Mouse (Mus musculus) midbrain, postnatal 0 days (tissue): ENCODE results near the gene Hoxc6. TPM values are rescaled to one million over a fixed set of nuclear protein-coding genes. Genes with fewer than 3 reads are reported as not detected.

Experiments
- ATAC-seq: fragments of 200-750 bp; cut with Nextera tagmentation; 2 replicates; pipeline ENCODE4 v1.8.0; 2017; ENCODE audit warnings: moderate number of reproducible peaks, mild to moderate bottlenecking, moderate TSS enrichment, moderate library complexity; ENCODE audit not compliant: low FRiP score
- DNase-seq: peaks from one replicate; pipeline ENCODE4 v3.0.0-alpha.2; 2015; ENCODE audit warnings: low spot score
- H3K27ac ChIP-seq: fragments of 300-500 bp; sonication (generic); 2 replicates; pipeline ENCODE4 v1.5.1; 2014; ENCODE audit warnings: low read depth, mild to moderate bottlenecking, low read length, mixed read lengths
- H3K27me3 ChIP-seq: fragments of 300-500 bp; sonication (generic); 2 replicates; pipeline ENCODE4 v1.6.1; 2014; ENCODE audit warnings: low read length, control low read depth, mixed read lengths; ENCODE audit not compliant: insufficient read depth
- H3K36me3 ChIP-seq: fragments of 300-500 bp; sonication (generic); 2 replicates; pipeline ENCODE4 v1.6.1; 2014; ENCODE audit warnings: low read length, control low read depth, mixed read lengths; ENCODE audit not compliant: insufficient read depth
- H3K4me1 ChIP-seq: fragments of 300-500 bp; sonication (generic); 2 replicates; pipeline ENCODE4 v1.6.1; 2014; ENCODE audit warnings: mild to moderate bottlenecking, control low read depth, antibody characterized with exemption, low read length, mixed read lengths; ENCODE audit not compliant: insufficient read depth
- H3K4me2 ChIP-seq: fragments of 300-500 bp; sonication (generic); 2 replicates; pipeline ENCODE4 v1.6.1; 2014; ENCODE audit warnings: low read depth, mild to moderate bottlenecking, low read length, mixed read lengths; ENCODE audit not compliant: poor library complexity, severe bottlenecking
- H3K4me3 ChIP-seq: fragments of 300-500 bp; sonication (generic); 2 replicates; pipeline ENCODE4 v1.5.1; 2014; ENCODE audit warnings: low read depth, mild to moderate bottlenecking, low read length, moderate library complexity
- H3K9ac ChIP-seq: fragments of 300-500 bp; sonication (generic); replicated peaks from 2 replicates; pipeline ENCODE4 v1.6.1; 2014; ENCODE audit warnings: mild to moderate bottlenecking, low read length, moderate library complexity, mixed read lengths; ENCODE audit not compliant: poor library complexity, severe bottlenecking
- H3K9me3 ChIP-seq: fragments of 300-500 bp; sonication (generic); 2 replicates; pipeline ENCODE4 v1.6.1; 2016; ENCODE audit warnings: low read length, control low read depth
- CTCF ChIP-seq: IDR thresholded peaks from 2 replicates; pipeline ENCODE4 v1.5.1; 2016; ENCODE audit warnings: antibody characterized with exemption, mild to moderate bottlenecking
- WGBS: fragments of 180-500 bp; shearing (Covaris S2); extraction: QIAGEN DNeasy Blood & Tissue Kit; methylation state at CpG from one replicate; pipeline ENCODE4 v1.1.7; 2014; 5-methylcytosine and 5-hydroxymethylcytosine counted together
- polyA plus RNA-seq: library from polyadenylated mRNA; unstranded; fragments of >200 nt; fragmentation: Nextera tagmentation; extraction: Ambion mirVana; gene quantifications from 2 replicates; pipeline ENCODE4 v1.2.1, GENCODE M21; 2015
- total RNA-seq: library from RNA; depleted of rRNA; stranded (reverse); fragments of >200 nt; gene quantifications from 2 replicates; pipeline ENCODE4 v1.2.3, GENCODE M21; 2014; rRNA removed

Gene Hoxc6
- total RNA-seq (not detected in 2 replicates), polyA plus RNA-seq (not detected in 2 replicates)

DNA sequence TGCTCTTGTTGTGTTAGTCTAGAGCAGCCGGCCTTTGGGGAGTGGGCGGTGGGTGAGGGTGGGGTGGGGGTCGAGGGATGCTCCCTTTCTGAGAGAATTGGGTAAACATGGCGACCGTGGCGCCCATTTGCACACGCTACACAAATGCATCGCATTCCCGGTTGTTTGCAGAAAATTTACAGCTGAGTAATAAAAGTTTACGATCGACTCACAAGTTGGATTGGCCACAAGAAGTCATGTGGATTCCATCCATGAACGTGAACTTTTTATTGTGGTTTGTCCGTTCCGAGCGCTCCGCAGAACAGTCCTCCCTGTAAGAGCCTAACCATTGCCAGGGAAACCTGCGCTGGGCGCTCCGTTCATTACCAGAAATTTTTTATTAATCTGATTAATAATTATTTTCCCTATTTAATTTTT is at the start of gene Hoxc6:
TSS of gene Hoxc6 (plus strand) at position 319 of the 417 bp plus-strand sequence.
- no peak within 1 kb of the TSS for H3K9ac ChIP-seq
- peaks cover 95% of the 10 kb centered on the region for H3K27me3 ChIP-seq
- DNase-seq (no peak), ATAC-seq (no peak)
- WGBS: 2% methylated on average over 19 of the region's 19 CpGs
- TF ChIP-seq CTCF: no peak
- no peaks in the 10 kb centered on the region for H3K36me3 ChIP-seq
- H3K4me2 ChIP-seq: peak within 1 kb of the TSS; percentile 49
- H3K9me3 ChIP-seq: no peaks in the 10 kb centered on the region
- no peak within 1 kb of the TSS for H3K27ac ChIP-seq
- peak within 1 kb of the TSS; percentile 30; the same call in 1 of the 2 replicates for H3K4me3 ChIP-seq
- H3K4me1 ChIP-seq: 0 out of 2 replicates have a peak, but pooled peaks cover 3% of the 10 kb centered on the region

DNA sequence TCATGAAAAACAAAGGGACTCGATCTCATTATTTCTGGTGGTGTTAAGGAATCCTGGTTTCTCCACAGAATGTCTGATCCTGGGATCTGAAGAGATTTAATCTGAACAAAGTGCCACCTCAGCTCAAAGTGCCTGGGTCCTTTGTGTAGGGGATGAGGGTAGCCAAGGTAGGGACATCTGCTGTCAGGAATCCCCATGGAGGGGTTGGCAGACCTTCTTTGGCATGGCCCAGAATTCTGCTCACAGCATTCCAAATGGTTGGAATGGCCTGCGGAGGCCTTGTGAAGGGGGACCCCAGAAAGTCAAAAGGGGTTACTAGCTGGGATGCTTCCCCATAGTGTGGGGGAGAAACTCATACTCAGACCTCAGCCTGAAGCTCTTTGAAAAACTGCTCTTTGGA is 49.2 kb upstream of the Hoxc6 start:
- H3K27ac ChIP-seq: no peak overlapping the region
- TF ChIP-seq CTCF: no peak
- H3K9me3 ChIP-seq: no peaks in the 10 kb centered on the region
- whole genome bisulfite sequencing: 17% methylated on average over 2 of the region's 2 CpGs
- no peak for ATAC-seq
- no peak overlapping the region for H3K9ac ChIP-seq
- H3K4me1 ChIP-seq: no peaks in the 10 kb centered on the region
- peaks cover 91% of the 10 kb centered on the region for H3K27me3 ChIP-seq
- no peak overlapping the region for H3K4me3 ChIP-seq
- no peak overlapping the region for H3K4me2 ChIP-seq
- no peaks in the 10 kb centered on the region for H3K36me3 ChIP-seq
- DNase-seq: no peak

DNA sequence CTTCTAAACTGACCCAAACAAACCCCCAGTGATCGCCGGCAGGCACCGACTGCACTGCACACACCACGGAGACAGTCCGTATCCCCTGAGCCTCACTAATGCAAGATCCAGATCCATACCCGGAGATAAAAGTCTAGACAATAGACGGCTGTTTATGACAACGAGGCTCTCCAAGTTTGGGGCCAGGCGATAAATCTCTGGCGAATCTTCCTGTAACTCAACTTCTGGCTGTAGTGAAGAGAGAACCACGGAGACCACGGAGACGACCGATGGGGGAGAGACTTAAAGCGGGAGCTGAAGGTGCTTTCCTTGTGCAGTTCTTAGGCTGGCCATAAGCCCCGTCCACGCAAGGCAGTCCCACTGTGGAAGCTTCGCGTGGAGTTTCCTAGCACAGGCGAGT is 48.4 kb upstream of the Hoxc6 start:
- no peaks in the 10 kb centered on the region for H3K36me3 ChIP-seq
- no peak overlapping the region for H3K4me2 ChIP-seq
- H3K4me1 ChIP-seq: no peaks in the 10 kb centered on the region
- ATAC-seq (no peak), DNase-seq (no peak)
- no peak for TF ChIP-seq CTCF
- H3K27me3 ChIP-seq: peaks cover 88% of the 10 kb centered on the region
- no peaks in the 10 kb centered on the region for H3K9me3 ChIP-seq
- no peak overlapping the region for H3K4me3 ChIP-seq
- H3K27ac ChIP-seq: no peak overlapping the region
- WGBS: 3% methylated on average over 20 of the region's 20 CpGs
- H3K9ac ChIP-seq: no peak overlapping the region

DNA sequence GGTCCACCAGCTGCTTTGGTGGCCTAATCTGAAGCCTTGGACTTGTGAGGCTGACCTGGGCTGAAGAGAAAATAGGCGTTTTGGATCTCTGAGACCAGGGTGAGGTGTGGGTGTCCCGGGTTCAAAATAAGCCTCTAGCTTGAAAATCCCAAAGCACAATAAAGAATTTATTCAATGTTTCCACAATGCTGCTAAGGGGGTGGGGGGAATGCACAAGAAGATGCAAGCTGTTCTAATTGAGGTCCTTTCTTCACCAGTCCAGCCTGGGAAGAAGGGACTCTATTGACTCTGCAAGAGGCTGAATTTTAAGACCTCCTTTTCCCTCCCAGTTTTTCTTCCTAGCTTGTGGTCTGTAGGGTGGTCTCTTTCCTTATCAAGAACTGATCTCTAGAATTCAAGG is 47.2 kb upstream of the Hoxc6 start:
- no peak for TF ChIP-seq CTCF
- 6% methylated on average over 2 of the region's 2 CpGs for WGBS
- H3K4me2 ChIP-seq: no peak overlapping the region
- H3K36me3 ChIP-seq: no peaks in the 10 kb centered on the region
- ATAC-seq (no peak), DNase-seq (no peak)
- peaks cover 91% of the 10 kb centered on the region for H3K27me3 ChIP-seq
- no peaks in the 10 kb centered on the region for H3K9me3 ChIP-seq
- no peaks in the 10 kb centered on the region for H3K4me1 ChIP-seq
- H3K4me3 ChIP-seq: no peak overlapping the region
- no peak overlapping the region for H3K27ac ChIP-seq
- H3K9ac ChIP-seq: no peak overlapping the region

DNA sequence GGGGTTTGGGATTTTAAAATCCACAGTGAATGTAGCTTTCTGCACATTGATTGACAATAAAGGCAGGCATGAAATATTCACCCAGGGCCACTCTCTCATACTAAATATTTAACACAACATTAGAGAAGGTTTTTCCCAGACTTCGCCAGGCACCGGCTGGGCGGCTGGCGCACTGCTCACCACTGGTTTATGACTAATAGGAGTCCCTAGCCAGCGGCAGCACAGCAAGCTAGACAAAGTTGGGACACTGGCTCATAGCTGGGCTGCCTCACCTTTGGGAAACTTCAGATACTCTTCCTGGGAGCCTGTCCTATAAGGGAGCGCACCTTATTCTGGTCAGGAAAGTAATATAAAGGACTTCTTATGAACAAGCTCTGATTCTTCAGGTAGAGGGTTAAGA is 44.5 kb upstream of the Hoxc6 start:
- Histone ChIP-seq H3K9ac (no peak overlapping the region), H3K4me3 (no peak overlapping the region), H3K27ac (no peak overlapping the region), H3K9me3 (no peaks in the 10 kb centered on the region), H3K4me2 (no peak overlapping the region), H3K27me3 (peaks cover 91% of the 10 kb centered on the region), H3K4me1 (no peaks in the 10 kb centered on the region), H3K36me3 (no peaks in the 10 kb centered on the region)
- ATAC-seq: no peak
- no peak for TF ChIP-seq CTCF
- WGBS: 8% methylated on average over 6 of the region's 6 CpGs
- no peak for DNase-seq

DNA sequence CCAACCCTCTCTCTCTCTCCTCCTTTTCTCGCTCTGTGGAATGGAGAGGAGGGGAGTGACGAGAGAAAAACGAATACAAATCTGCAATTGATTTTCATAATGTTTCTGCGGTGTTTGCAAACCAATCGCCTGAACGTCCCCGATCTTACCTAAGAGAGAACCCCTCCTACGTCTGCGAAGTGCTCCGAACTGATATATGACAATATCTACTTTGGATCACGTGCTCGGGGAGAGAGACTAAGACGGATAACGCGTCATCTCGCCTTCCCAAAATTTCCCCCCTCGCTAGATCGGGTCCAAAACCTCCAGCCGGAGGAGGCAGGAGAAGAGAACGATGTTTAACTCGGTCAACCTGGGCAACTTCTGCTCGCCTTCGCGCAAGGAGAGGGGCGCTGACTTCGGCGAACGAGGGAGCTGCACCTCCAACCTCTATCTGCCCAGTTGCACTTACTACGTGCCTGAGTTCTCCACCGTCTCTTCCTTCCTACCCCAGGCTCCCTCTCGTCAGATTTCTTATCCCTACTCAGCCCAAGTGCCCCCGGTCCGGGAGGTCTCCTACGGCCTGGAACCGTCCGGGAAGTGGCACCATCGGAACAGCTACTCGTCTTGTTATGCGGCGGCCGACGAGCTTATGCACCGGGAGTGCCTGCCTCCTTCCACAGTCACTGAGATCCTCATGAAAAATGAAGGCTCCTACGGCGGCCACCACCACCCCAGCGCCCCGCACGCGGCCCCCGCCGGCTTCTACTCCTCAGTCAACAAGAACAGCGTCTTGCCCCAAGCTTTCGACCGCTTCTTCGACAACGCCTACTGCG is 43.7 kb upstream of the Hoxc6 start, which contains the start of gene Hoxc11:
TSS of gene Hoxc11 (plus strand) at position 236 of the 815 bp plus-strand sequence.
- H3K27me3 ChIP-seq: peaks cover 89% of the 10 kb centered on the region
- DNase-seq (no peak), ATAC-seq (no peak)
- no peaks in the 10 kb centered on the region for H3K36me3 ChIP-seq
- no peak within 1 kb of the TSS for H3K27ac ChIP-seq
- 1% methylated on average over 56 of the region's 57 CpGs for WGBS
- no peaks in the 10 kb centered on the region for H3K9me3 ChIP-seq
- H3K4me1 ChIP-seq: no peaks in the 10 kb centered on the region
- H3K4me3 ChIP-seq: no peak within 1 kb of the TSS
- H3K9ac ChIP-seq: no peak within 1 kb of the TSS
- no peak for TF ChIP-seq CTCF
- no peak within 1 kb of the TSS for H3K4me2 ChIP-seq
